Mouse (Mus musculus) kidney, adult 11 months (tissue): ENCODE results near the gene Cd300lf.

Experiments used
- DNase-seq: peaks from one replicate; pipeline ENCODE4 v3.0.0; 2022

Cd300lf gene

DNA sequence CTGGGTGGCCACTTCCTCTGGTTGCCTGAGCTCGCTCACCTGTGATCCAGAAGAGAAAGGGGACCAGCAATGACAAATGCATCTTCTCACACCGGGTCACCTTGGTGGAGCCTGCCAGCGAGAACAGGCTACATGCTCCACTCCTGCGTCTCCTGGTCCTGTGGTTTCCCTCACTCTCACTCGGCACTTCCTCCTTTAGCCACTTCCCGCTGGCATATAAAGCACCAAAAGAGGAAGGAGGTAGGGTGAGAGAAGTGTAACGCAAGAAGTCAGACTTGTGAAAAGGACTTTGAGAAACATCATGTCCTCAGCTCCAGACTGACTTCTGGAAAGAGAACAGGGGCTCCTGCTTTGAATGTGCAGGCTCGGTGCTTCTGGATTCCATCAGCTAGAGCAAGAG is at the start of gene Cd300lf:
Gene Cd300lf (minus strand): TSS at position 193 of the 400 bp plus-strand sequence.
- no peak for DNase-seq

DNA sequence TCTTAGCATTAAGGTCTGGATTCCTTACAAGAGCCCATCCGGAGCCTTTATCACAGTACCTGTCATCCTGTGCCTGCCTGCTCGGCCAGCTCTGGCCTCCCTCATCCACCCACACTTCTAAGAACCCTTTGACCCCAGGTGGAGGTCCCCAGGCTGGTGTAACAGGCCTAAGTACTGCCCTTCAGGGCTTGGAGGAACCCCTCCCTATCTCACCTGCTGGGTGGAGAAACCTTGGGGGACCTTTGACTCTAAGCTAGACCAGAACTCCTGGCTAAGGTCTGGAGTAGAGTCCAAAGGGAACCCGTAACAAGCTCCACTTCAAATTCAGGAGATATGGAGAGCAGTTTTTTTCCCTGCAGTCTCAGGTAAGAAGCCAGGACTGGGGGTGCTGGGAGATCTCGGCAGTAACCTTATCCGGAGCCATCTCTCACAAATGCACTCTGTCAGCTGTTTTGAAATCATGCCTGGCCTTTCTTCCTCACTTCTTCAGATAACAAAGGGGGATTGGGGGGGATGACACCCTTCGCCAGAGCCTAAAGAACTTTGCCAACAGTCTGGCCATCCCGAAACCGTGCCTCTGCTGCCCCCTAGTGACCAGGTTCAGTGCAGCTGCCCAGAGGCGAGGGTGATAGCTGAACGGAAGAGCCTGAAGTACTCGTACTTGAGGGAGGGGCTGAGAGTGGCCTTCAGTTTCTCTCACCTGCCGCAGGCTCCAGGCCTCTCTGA is 48.3 kb upstream of the Cd300lf start:
- peak; percentile 71 for DNase-seq

DNA sequence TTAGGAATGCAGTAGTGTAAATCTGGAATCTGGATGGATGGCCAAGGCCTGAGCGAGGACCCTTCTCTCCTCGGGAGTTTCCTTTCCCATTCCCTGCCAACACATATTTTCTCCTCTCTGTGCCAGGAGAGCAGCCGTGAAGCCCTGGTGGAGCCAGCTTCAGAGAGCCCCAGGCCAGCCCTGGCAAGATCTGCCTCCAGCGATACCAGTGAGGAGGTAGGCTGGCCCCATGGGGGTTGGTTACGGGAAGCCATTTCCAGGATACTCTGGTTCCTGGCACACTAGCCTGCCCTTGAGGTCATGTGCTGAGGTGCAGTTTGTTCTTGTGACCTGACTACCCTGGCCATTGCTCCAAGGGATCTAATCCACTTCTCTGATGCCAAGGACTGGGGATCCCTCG is 46.1 kb upstream of the Cd300lf start:
- DNase-seq = peak; percentile 82

DNA sequence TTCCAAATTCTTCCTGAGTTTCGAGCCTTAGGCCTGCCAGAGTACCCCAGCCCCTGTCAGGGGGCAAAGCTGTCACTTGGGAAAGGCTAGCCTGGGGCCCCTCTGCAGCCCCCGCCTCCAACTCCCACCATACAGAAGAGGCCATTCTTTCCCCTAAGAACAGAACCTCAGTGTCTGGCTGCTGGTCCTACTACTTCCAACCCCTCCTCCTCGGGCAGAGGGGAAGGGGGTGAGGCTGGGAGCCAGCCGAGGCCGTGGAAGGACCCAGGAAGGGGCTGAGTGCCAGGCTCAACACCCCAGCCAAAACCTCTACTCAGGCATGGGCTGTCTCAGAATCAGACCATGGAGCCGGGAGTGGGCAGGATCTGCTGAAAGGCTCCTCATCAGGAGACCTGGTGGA is 45.4 kb upstream of the Cd300lf start:
- no peak for DNase-seq

DNA sequence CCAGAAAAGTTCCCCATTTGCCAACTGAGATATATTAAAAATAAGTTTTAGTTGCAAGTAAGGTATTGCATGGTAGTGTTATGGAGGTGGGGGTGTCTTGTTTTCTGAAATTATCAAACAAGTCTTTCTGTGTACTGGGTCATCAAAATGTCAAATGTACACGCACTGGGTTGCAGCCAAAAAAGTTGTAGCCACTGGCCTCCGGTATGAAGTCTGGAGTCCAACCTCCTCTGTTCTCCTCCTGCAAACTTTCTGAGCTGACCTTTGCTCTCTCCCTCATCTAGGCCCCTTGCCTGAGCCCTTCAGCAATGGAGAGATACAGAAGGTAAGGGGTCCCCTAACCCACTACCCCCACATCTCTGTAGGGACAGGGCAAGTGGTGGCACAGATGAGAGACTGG is 45.0 kb upstream of the Cd300lf start:
- peak; percentile 78 for DNase-seq

DNA sequence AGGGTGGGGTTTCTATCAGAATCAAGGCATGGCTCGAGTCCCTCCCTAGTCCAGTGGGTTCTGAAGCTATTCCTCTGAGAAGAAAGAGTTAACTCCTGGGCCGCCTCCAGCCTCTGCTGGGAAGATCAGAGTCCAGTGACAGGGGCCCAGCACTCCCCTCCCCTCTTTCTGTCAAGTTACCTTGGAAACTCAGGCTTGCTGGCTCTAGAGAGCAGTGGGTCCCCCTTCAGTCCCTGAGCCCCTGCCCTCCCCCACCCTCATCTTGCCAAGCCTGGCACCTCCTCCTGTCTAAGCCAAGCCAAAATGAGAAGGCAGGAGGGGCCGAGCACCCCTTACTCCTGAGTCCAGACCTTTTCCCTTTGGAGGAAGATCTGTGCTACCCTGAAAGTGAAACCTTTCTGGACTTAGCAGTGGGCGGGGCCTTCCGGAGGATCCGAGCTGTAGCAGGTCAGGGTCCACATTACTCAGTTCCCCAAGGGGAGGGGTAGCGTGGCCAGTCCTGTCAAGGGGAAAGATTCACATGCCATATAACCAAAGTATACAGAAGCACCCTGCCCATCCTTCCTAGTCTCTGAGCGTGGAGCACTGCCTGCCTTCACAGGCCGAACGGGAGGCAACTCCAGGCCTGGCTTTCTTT is 43.9 kb upstream of the Cd300lf start:
- DNase-seq = peak; percentile 87

DNA sequence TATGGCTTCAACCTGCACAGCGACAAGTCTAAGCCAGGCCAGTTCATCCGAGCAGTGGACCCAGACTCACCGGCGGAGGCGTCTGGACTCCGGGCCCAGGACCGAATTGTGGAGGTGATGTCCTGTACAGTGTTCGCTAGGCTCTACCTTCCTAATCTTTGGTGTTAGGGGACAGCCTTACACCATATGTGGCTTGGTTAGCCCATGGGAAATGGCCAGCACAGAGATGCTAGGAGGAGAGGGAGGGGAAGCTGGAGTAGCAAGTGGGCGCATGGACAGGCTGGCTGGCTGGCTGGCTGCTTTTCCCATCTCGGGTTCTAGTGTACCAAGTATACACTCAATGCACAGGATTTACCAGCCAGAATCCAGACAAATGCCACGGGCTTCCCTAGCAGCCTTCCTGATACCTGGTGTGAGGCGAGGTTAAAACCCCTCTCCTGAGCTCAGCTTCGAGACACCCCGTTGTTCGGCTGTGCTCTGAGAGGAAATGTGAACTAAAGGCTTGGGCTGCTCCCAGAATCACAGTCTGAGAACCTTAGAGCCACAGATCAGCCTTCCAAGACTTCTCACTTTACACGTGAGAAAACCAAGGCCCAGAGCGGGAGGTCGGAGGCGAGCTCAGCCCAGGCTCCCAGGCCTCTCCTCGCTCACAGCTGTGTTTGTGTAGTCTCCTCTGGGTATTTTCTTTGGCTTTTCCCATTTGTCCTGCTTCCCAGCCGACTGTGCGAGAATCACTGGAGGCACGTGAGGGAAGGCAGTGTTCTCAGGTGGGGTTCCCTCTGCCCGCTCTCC is 42.8 kb upstream of the Cd300lf start:
- no peak for DNase-seq

DNA sequence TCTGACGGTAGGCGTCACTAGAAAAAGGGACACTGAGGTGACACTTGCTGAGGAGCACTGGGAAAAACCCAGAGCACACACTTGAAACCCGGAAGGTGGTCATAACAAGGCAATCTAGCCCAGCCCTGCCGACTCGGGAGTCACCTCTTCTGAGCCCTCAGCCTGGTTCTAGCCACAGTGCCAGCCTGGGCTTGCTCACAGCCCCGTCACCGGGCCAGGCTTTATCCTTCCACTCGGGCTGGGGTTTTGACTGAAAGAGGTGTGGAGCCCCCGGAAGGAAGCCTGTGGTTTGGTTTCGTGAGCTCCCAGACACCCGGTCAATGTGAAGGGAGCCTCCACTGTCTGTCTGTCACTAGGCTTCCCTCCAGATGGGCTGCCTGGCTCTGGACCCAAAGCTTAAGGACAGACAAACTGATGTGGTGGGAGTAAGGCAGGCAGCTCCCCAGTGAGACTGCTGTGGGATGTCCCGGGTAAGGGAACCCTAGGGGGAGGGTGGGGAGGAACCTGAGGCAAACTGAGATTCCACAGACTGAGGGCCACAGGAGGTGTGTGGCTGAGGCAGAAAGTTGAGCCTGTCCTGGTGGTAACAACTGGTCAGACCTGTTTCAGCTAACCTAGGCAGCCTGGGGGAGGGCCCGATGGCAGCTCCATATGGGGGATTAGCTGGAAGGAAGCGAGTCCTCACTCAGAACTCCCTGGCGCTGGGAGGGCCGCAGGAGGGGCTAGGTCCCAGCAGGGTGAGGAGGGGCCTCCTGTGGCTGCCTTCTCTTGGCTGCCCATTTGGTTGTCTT is 40.0 kb upstream of the Cd300lf start:
- peak; percentile 61 for DNase-seq

DNA sequence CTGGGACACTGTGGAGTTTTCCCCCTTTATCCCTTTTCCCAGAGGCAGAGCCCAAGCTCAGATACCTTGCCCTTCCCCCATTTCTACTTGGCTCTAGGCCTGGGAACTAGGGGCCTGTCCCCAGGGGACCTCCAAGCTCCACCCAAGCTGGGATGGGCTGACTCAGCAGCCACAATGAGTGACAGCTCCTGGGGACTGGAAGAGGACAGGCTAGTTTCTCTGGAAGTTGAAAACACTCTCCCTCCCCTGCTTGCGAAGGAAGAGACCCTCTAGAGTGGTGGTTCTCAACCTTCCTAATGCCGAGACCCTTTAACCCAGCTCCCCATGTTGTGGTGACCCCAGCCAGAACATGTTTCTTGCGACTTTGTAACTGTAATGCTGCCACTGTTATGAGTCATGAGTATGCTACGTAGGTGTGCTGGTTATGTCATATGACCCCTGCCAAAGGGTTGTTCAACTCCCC is 39.1 kb upstream of the Cd300lf start:
- DNase-seq = peak; percentile 78

DNA sequence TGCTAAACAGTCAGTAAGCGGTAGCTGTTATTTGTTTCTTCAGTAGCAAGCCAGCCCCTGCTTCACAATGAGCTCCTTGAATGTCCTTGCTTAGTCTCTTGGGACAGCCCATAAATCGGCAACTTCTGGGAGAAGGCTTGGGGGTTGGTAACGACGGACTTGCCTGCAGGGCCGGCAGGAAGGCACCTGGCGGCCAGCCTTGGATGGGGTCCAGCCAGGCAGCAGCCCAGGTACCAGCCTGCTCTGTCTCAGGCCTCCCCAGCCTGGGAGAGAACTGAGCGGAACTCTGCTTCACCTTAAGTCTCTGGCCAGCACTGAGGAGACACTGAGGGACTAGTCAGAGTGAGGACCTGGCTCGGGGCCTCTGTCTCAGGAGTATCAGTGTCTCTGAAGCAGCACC is 37.3 kb upstream of the Cd300lf start:
- peak; percentile 85 for DNase-seq

DNA sequence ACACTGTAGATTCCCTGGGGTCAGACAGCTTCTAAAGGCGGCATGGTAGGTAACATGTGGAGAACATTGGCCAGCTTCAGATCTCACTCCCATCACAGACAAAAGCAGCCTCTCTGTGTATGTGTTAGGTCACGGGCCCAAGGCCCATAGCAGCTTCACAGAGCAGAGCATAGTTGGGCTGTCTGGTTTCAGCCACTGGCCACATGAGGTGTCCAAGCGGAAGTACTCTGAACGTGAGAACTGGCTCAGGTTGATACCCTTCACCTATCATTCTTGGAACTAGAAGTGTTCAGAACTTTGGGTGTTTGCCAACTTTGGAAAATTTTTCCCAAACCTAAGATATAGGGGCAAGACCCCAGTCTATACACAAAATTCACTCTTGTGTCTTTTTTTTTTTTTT is 35.6 kb upstream of the Cd300lf start:
- no peak for DNase-seq

DNA sequence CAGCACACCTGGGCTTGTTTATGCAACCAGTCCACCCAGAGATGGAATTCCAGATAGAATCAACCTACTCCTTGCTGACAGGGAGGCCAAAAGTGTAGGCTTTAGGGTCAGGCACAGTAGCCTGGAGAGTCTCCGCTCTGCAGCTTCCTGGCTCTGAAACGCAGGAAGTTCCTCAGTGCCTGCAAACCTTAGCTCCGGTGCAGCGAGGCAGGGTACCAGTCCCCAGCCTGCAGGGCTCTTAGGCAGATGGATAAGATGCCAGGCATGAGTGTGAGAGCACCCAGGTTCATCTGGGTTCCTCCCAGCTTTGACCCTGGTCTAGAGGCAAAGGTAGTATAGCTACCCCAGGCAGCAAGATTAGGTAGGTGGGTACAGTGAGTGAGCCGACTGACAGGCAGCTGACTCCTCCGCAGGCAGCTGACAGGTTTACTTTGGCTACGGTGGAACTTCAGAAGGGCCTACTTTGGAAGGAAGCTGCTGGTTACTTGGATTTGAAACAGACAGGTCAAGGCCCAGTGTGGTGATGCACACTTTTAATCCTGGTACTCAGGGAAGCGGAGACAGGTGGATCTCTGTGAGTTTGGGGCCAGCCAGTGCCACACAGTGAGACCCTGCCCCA is 33.9 kb upstream of the Cd300lf start:
- no peak for DNase-seq

DNA sequence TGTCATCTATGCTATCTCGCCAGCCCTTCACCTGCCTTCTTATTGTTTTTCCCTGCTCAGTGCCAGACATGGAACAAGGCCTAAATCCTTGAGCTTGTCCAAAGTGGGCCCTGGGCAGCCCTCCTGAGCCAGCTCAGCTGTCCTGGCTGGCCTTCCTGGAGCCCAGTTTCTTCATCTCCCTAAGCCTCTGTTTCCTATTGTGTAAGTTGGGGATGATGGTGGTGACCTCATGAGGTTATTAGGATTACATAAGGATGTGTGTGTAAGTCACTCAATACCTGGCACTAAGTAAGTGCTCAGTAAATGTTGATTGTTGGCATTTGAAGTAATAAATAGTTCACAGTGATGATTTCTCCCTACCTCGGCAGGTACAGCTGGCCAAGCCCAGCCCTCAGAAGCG is 33.0 kb upstream of the Cd300lf start:
- DNase-seq = no peak

DNA sequence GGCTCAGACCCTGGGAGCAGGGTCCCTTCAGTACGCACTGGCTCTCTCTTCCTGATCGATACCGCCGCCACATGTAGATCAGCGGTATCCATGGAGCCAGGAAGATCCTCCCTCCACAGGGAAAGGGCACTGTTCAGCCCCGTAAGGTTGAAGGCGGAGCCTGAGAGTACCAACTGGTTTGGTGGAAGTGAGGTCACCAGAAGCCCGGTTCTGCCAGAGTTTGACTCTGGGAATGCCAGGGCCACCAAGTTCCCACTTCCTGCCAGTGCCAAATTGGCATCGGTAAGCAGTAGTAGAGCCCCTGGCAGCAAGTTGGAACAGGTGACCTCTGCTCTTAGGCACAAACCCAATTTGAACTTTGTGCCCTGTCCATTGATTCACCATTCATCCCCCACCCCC is 31.2 kb upstream of the Cd300lf start:
- peak; percentile 94 for DNase-seq

DNA sequence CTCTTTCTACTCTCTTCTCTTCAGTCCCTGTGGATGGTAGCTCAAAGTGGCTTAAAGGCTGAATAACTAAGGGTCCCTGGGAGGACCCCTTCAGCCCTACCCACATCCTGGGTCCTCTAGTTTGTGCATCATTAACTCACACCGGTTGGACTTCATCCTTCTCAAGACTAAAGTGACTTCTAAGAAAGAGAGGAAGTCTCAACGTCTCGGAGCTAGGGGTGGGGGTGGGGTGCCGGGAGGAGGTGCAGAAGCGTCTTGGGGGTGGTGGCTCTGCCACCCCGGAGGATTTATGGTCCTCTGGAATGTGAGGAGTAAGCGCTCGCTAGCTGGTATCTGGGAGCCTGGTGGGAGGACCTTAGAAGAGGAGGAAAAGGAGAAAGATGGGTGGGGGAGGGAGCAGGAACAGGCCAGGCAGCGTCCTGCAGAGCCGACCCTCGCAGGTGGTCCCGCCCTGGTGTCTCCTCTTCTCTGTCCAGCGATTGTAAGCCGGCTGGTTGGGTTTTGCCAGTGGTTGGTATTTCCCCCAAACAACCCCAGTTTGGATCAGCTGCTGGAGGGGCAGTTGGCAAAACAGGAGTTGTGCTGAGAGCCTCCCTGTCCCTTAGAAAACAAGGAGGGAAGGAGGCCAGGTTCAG is 30.7 kb upstream of the Cd300lf start:
- peak; percentile 78 for DNase-seq

DNA sequence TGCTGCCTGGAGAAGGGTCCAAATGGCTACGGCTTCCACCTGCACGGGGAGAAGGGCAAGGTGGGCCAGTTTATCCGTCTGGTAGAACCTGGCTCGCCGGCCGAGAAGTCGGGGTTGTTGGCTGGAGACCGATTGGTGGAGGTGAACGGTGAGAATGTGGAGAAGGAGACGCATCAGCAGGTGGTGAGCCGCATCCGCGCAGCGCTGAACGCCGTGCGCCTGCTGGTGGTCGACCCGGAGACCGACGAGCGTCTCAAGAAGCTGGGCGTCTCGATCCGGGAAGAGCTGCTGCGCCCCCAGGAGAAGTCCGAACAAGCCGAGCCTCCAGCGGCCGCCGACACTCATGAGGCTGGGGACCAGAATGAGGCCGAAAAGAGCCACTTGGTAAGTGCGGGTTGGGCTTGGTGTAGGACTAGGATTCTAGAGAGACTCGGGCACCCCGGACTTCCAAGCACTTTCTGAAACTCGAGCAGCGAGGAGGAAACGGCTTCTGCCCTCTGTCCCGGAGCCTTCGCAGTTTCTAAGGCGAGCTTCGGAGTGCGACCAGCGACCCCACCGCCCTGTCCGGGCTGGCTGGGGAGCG is 29.9 kb upstream of the Cd300lf start:
- DNase-seq = no peak

DNA sequence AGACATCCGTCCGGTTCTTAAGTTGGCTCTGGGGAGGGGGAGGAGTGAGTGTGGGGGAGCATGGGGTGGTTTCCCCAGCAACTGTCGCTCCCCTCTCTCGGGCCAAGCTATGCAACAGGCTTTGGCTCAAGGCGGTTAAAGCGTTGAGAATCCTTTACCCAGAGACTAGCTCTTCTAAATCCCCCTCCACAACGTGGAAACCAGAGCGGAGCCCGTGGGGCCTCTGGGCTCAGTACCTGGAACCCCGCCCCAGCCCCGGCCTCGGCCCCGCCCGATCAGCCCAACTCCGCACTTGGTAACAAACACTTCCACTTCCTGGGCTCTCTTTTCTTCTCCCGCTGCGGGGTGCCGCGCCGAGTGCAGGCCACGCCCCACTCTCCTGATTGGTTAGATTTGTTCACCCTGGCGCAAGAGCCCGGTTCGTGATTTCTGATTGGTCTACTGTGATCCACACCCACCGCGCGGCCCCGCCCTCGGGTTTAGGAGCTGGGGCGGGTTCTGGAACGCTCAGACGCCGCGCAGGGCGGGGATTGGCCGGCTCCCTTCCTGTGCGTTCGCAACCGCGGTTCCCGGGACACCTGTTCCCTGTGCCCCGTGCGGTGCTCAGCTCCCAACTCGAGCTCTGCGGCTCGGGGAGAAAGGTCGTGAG is 29.2 kb upstream of the Cd300lf start, which contains the start of gene Slc9a3r1:
Gene Slc9a3r1 (plus strand): TSS at position 510 of the 649 bp plus-strand sequence.
- peak; percentile 99 for DNase-seq

DNA sequence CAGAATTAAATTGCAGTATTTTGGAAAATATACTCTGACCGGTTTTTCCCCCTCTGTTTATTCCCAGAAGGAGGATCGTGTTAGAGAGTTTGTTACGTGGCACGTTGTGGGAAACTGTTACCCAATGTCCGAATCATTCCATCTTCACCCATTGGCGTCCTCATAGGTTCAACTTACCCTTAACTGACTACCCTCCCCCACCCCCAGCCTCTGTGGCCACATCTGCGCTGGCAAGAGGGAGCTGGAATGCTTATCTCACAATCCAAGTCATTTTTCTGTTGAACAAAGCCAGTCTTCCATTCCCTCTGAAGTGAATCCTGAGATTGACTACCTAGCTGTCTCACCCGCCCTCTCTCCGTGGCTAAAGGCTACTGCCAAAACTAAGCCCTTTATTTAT is 28.4 kb upstream of the Cd300lf start:
- peak; percentile 21 for DNase-seq

DNA sequence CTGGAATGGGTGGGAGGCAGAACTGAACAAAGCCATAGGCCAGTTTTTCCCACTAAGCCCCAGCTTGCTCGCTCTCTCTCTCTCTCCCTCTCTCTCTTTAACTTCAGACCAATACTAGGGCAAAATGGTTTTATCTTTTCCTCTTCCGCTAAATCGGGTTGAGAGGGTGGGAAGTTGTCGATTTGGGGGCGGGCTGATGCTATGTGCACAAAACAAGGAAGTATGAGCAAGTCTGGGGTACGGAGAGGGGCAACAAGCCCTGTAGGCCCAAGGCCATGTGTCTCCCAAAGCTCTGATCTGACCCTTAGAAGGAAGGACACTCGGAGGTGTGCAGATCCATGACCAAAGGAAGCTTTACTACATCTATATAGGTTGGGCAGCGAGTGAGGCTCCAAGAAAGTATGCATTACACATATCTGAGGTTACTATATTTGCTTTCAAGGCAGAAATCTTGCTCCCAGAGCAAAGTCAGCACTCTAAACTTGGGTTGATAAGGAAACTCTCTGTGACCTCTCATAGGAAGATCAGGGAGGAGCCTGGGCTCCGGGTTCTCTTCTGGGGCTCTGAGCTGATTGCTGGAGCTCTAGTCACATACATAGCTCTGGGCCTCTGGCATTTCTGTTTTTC is 27.9 kb upstream of the Cd300lf start:
- no peak for DNase-seq

DNA sequence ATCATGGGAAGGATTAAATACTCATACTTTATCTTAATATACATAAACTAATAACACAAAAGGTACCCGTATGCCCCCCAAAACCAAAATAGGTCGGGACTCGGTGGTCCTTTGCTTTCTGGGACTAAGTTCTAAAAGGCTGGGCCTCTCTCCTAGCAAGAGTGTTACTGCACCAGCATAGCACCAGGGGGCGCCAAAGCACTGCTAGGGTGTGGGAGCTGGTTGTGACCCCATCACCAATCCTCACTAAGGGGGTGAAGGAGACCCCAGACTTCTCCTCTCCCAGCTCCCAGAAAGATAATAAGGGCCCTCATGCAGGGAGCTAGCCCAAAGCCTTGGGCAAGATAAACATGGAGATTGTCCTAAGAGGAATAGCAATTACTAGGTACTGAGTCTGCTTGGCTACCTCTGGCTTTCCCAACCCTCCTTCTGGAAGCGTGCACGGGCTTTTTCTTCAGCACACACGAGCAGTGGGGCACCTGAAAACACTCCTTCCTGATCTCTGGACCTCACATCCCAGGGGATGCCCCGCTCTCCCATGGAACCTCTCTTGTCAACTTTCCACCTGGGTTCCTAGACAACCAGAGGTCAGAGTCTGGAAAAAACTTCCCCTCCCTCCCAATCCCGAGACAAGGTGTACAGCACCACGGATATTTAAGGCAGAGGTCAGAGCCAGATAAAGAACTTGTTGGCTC is 27.2 kb upstream of the Cd300lf start:
- DNase-seq = peak; percentile 58
